Comparison of ENCODE assay signal across 8 mouse cellular contexts in the genomic region with DNA sequence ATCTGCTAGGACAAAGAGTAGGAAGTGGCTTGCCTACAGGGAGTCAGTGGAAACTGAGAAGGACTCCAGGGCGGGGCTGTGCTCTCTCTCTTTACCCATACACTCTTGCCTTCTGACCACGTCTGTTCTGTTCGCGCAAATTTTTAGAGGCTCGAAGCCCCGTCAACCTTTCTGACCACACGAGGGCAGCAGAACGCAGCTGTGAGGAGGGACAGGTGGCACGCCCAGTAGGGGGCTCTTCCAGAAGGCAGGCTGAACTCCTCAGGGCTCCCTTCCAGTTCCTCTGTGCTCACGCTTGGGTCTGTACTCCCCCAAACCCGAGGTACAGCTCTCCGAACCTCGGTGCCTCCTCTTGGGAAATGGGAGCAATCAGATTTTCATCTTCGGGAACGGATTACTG.
DNase-seq lines count a peak whose midpoint lies in the region; ATAC-seq and TF ChIP-seq lines count a peak whose summit lies in the region.

No protein-coding gene starts in this region.

- H3K4me1 ChIP-seq in kidney, embryonic 14.5 days (ENCODE audit: control insufficient read depth, insufficient read depth, low read length): peaks cover 6% of the 10 kb centered on the region
- H3K4me1 ChIP-seq in liver, embryonic 14.5 days (replicated peaks; ENCODE audit: control insufficient read depth in 2 of 2, insufficient read depth in 2 of 2, low read length in 1 of 2): no peaks in the 10 kb centered on the region
- peaks cover 30% of the 10 kb centered on the region for H3K4me1 ChIP-seq in olfactory bulb, adult 2 months (ENCODE audit: control insufficient read depth, insufficient read depth, low read length)

- TF ChIP-seq POLR2A in olfactory bulb, adult 2 months (IDR thresholded peaks at IDR 0.05; ENCODE audit: insufficient read depth, low read depth, low read length): no peak

- no peak overlapping the region for H3K9ac ChIP-seq in kidney, embryonic 14.5 days (ENCODE audit: low read depth, low read length)
- no peak overlapping the region for H3K9ac ChIP-seq in liver, embryonic 14.5 days (replicated peaks)

- no peak overlapping the region for H3K4me2 ChIP-seq in kidney, embryonic 14.5 days (replicated peaks; ENCODE audit: low read depth, low read length)
- H3K4me2 ChIP-seq in liver, embryonic 14.5 days (ENCODE audit: low read depth): no peak overlapping the region

- no peaks in the 10 kb centered on the region for H3K36me3 ChIP-seq in kidney, embryonic 14.5 days (ENCODE audit: control insufficient read depth, insufficient read depth, low read length)
- H3K36me3 ChIP-seq in liver, embryonic 14.5 days (replicated peaks; ENCODE audit: control insufficient read depth, insufficient read depth, low read depth): no peaks in the 10 kb centered on the region

- H3K27me3 ChIP-seq in kidney, embryonic 14.5 days (ENCODE audit: control insufficient read depth, insufficient read depth, low read length): peaks cover 65% of the 10 kb centered on the region
- peaks cover 31% of the 10 kb centered on the region for H3K27me3 ChIP-seq in liver, embryonic 14.5 days (ENCODE audit: control insufficient read depth, insufficient read depth, low read length)

- no peak overlapping the region for H3K4me3 ChIP-seq in kidney, embryonic 14.5 days (ENCODE audit: low read length)
- no peak overlapping the region for H3K4me3 ChIP-seq in liver, embryonic 14.5 days (ENCODE audit: insufficient read depth in 1 of 2, low read depth in 2 of 2, low read length in 2 of 2)
- no peak overlapping the region for H3K4me3 ChIP-seq in olfactory bulb, adult 2 months (ENCODE audit: insufficient read depth, low read depth, low read length)

- peak; percentile 46 for DNase-seq in kidney, adult 11 months
- DNase-seq in embryo, embryonic 10 days (ENCODE audit: low spot score): peak; percentile 95
- DNase-seq in kidney, postnatal 36 days: peak; percentile 58 to 87
- peak; percentile 36 to 47 (median 42) for DNase-seq in liver, embryonic 14.5 days (ENCODE audit: low read depth in 3 of 3, low spot score in 3 of 3)
- peak; percentile 52 for DNase-seq in testis, postnatal 14 days (ENCODE audit: low spot score)

- peak; percentile 94 for TF ChIP-seq CTCF in liver, embryonic 14.5 days (IDR thresholded peaks at IDR 0.05; ENCODE audit: low read depth)
- TF ChIP-seq CTCF in olfactory bulb, adult 2 months (IDR thresholded peaks at IDR 0.05; ENCODE audit: insufficient read depth, low read depth, low read length): peak; percentile 96

- ATAC-seq in kidney, embryonic 14.5 days (ENCODE audit: low FRiP score, low TSS enrichment): no peak
- peak; percentile 81 for ATAC-seq in granulocyte monocyte progenitor cell, adult 5-6 weeks (replicated peaks; ENCODE audit: poor library complexity, severe bottlenecking)
- no peak for ATAC-seq in liver, embryonic 14.5 days (ENCODE audit: insufficient read depth)

- TF ChIP-seq EP300 in liver, embryonic 14.5 days (IDR thresholded peaks at IDR 0.05; ENCODE audit: low read depth): no peak

- no peak overlapping the region for H3K27ac ChIP-seq in kidney, embryonic 14.5 days (ENCODE audit: low read depth, low read length)
- H3K27ac ChIP-seq in liver, embryonic 14.5 days: no peak overlapping the region
- no peak overlapping the region for H3K27ac ChIP-seq in olfactory bulb, adult 2 months (ENCODE audit: insufficient read depth, low read depth, low read length)

- 3% methylated on average over 15 of the region's 15 CpGs for WGBS in kidney, embryonic 14.5 days
- WGBS in liver, embryonic 14.5 days (ENCODE audit: insufficient replicate concordance): 5% methylated on average over 15 of the region's 15 CpGs
- WGBS in olfactory bulb, adult 2 months: 1% methylated on average over 15 of the region's 15 CpGs

- H3K9me3 ChIP-seq in kidney, embryonic 14.5 days (ENCODE audit: control insufficient read depth, low read length): no peaks in the 10 kb centered on the region
- H3K9me3 ChIP-seq in liver, embryonic 14.5 days (ENCODE audit: control insufficient read depth, low read length): no peaks in the 10 kb centered on the region

Comparison
In these comparisons a context has a peak if more than half of its experiments do, and no peak if none do; other contexts are left out.
1. DNase-seq: peak in every context shown above with its lines; median percentile 95 in embryo, embryonic 10 days; 72 in kidney, postnatal 36 days; 52 in testis, postnatal 14 days; 46 in kidney, adult 11 months; 42 in liver, embryonic 14.5 days.